Mouse (Mus musculus) midbrain, embryonic 12.5 days (tissue): ENCODE results near the gene Fam57a. TPM values are rescaled to one million over a fixed set of nuclear protein-coding genes. Genes with fewer than 3 reads are reported as not detected.
A peak's percentile ranks its signal among the peaks of the same experiment; 100 is the strongest.

Experiments used
- ATAC-seq: fragments of 200-750 bp; cut with Nextera tagmentation; 2 replicates; pipeline ENCODE4 v1.8.0; 2017; ENCODE audit warnings: low read depth, moderate TSS enrichment, moderate library complexity; ENCODE audit not compliant: low FRiP score
- H3K27ac ChIP-seq: fragments of 300-500 bp; sonication (generic); replicated peaks from 2 replicates; pipeline ENCODE4 v1.5.1; 2016; ENCODE audit warnings: mild to moderate bottlenecking
- H3K27me3 ChIP-seq: fragments of 300-500 bp; sonication (generic); 2 replicates; pipeline ENCODE4 v1.6.1; 2016; ENCODE audit warnings: mild to moderate bottlenecking
- H3K36me3 ChIP-seq: fragments of 300-500 bp; sonication (generic); 2 replicates; pipeline ENCODE4 v1.6.1; 2016
- H3K4me1 ChIP-seq: fragments of 300-500 bp; sonication (generic); 2 replicates; pipeline ENCODE4 v1.6.1; 2016
- H3K4me2 ChIP-seq: fragments of 300-500 bp; sonication (generic); replicated peaks from 2 replicates; pipeline ENCODE4 v1.6.1; 2016; ENCODE audit warnings: mild to moderate bottlenecking, moderate library complexity
- H3K4me3 ChIP-seq: fragments of 300-500 bp; sonication (generic); 2 replicates; pipeline ENCODE4 v1.5.1; 2016; ENCODE audit warnings: mild to moderate bottlenecking
- H3K9ac ChIP-seq: fragments of 300-500 bp; sonication (generic); replicated peaks from 2 replicates; pipeline ENCODE4 v1.6.1; 2016; ENCODE audit warnings: mild to moderate bottlenecking, moderate library complexity
- H3K9me3 ChIP-seq: fragments of 300-500 bp; sonication (generic); 2 replicates; pipeline ENCODE4 v1.6.1; 2016; ENCODE audit warnings: mild to moderate bottlenecking
- WGBS: fragments of 180-500 bp; shearing (Covaris S2); methylation state at CpG from one replicate; pipeline ENCODE4 v1.1.7; 2016; 5-methylcytosine and 5-hydroxymethylcytosine counted together
- polyA plus RNA-seq: library from polyadenylated mRNA; unstranded; fragments of >200 nt; fragmentation: Nextera tagmentation; extraction: Ambion mirVana; gene quantifications from 2 replicates; pipeline ENCODE4 v1.2.1, GENCODE M21; 2016

The Fam57a gene
- polyA plus RNA-seq, 1 experiment from 2014 or later: 25.4 TPM

- peaks cover 27% of the 10 kb centered on the region for H3K4me1 ChIP-seq
- H3K4me3 ChIP-seq: no peak overlapping the region
- H3K27me3 ChIP-seq: no peaks in the 10 kb centered on the region
- H3K36me3 ChIP-seq: peaks cover 23% of the 10 kb centered on the region
- peak overlapping the region; percentile 1; the same call in 1 of the 2 replicates for H3K27ac ChIP-seq
- H3K9me3 ChIP-seq: no peaks in the 10 kb centered on the region
- no peak for ATAC-seq
- 78% methylated on average over 4 of the region's 4 CpGs for WGBS
- no peak overlapping the region for H3K9ac ChIP-seq
- H3K4me2 ChIP-seq: no peak overlapping the region
Measured at GRCm38 (mm10) chr11:76255431-76256001, 76.0 kb downstream of the Fam57a start.

DNA sequence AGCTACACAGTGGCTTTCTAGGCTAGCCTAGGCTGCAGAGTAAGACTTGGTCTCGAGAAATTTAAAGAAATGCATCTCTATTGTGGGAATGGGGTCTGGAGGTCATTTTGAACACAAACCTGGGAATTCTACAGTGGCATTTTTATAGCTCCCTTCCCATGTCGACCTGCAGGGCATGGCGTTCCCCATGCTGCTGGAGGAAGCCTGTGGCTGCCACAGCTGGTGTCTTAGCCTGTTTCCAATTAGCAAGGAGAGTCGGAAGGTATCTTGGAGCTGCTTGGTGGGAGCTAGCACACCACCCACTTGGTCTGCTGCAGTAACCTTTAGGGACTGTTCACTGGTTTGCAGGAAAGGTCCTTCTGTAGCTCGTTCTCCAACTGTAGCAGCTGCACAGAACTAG, 76.7 kb downstream of the Fam57a start:
- peaks cover 19% of the 10 kb centered on the region; the same call in 1 of the 2 replicates for H3K36me3 ChIP-seq
- no peak overlapping the region for H3K4me2 ChIP-seq
- 0 out of 2 replicates have a peak overlapping the region, but pooled peaks have one; percentile 1 for H3K27ac ChIP-seq
- no peaks in the 10 kb centered on the region for H3K27me3 ChIP-seq
- H3K9me3 ChIP-seq: no peaks in the 10 kb centered on the region
- peaks cover 34% of the 10 kb centered on the region for H3K4me1 ChIP-seq
- WGBS: 58% methylated on average over 5 of the region's 5 CpGs
- no peak overlapping the region for H3K9ac ChIP-seq
- no peak for ATAC-seq
- H3K4me3 ChIP-seq: no peak overlapping the region

DNA sequence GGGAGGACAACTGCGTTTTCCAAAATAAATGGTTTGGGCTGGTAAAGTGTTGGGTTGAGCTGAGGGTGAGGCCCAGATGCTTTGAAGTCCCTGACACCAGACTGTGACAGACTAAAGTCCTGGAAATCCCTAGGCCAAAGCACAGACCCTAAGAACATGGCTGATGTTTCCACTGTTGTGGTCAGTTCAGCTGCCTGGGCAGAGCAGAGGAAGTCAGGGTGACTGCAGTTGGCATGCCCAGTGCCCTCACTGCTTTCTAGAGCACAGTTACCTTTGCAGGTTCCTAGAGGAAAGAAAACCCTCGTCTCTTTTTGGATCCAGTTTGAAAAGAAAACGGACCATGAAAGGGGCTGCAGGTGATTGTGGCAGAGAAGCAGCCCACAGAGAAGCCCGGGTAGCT, 77.9 kb downstream of the Fam57a start:
- Histone ChIP-seq H3K4me2 (no peak overlapping the region), H3K4me1 (peaks cover 46% of the 10 kb centered on the region), H3K4me3 (no peak overlapping the region), H3K9ac (no peak overlapping the region), H3K36me3 (peaks cover 19% of the 10 kb centered on the region; the same call in 1 of the 2 replicates), H3K27me3 (peaks cover 4% of the 10 kb centered on the region; the same call in 1 of the 2 replicates), H3K9me3 (no peaks in the 10 kb centered on the region), H3K27ac (no peak overlapping the region)
- WGBS: 83% methylated on average over 4 of the region's 4 CpGs
- ATAC-seq: no peak

DNA sequence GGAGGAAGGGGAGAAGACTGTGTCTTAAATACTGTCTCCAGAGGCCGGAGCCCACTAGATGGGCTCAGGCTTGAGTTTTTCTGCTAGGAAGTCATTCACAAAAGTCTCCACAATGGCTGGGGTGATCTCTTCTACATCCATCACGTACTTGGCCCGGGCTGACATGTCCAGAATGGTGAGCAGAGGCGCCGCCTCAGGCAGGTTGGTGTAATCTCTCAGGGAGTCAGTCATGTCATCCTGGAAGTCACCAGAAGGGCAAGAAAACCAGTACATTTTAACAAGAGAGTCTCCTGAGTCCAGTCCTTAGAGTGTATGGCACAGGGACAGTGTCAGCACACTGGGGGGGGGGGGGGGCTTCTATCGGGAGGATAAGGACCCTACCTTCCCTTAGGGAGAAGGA, 79.0 kb downstream of the Fam57a start:
- Histone ChIP-seq H3K9ac (no peak overlapping the region), H3K9me3 (no peaks in the 10 kb centered on the region), H3K27ac (no peak overlapping the region), H3K4me2 (no peak overlapping the region), H3K36me3 (peaks cover 19% of the 10 kb centered on the region; the same call in 1 of the 2 replicates), H3K4me3 (no peak overlapping the region), H3K27me3 (peaks cover 4% of the 10 kb centered on the region; the same call in 1 of the 2 replicates), H3K4me1 (peaks cover 53% of the 10 kb centered on the region)
- 82% methylated on average over 5 of the region's 6 CpGs for WGBS
- ATAC-seq: no peak

GRCm38 (mm10) chr11:76260208-76261050, 81.0 kb downstream of the Fam57a start:
- ATAC-seq: peak; percentile 27
- peak overlapping the region; percentile 81 for H3K27ac ChIP-seq
- peaks cover 9% of the 10 kb centered on the region for H3K27me3 ChIP-seq
- no peak overlapping the region for H3K4me3 ChIP-seq
- H3K4me2 ChIP-seq: peak overlapping the region; percentile 9; the same call in 1 of the 2 replicates
- no peaks in the 10 kb centered on the region for H3K9me3 ChIP-seq
- WGBS: 31% methylated on average over 10 of the region's 10 CpGs
- peaks cover 50% of the 10 kb centered on the region for H3K4me1 ChIP-seq
- H3K36me3 ChIP-seq: peaks cover 16% of the 10 kb centered on the region; the same call in 1 of the 2 replicates
- H3K9ac ChIP-seq: peak overlapping the region; percentile 47

- Histone ChIP-seq H3K9ac (no peak overlapping the region), H3K4me2 (no peak overlapping the region), H3K27ac (peak overlapping the region; percentile 81), H3K27me3 (peaks cover 12% of the 10 kb centered on the region), H3K4me3 (no peak overlapping the region), H3K4me1 (peaks cover 49% of the 10 kb centered on the region), H3K36me3 (peaks cover 16% of the 10 kb centered on the region; the same call in 1 of the 2 replicates), H3K9me3 (no peaks in the 10 kb centered on the region)
- ATAC-seq: no peak
- WGBS: 68% methylated on average over 12 of the region's 12 CpGs
Measured at GRCm38 (mm10) chr11:76261224-76261623, 81.8 kb downstream of the Fam57a start.

- peak overlapping the region; percentile 40 for H3K4me2 ChIP-seq
- ATAC-seq: peak; percentile 57
- H3K9ac ChIP-seq: peak overlapping the region; percentile 49; the same call in 1 of the 2 replicates
- H3K4me3 ChIP-seq: no peak overlapping the region
- 4% methylated on average over 19 of the region's 19 CpGs for WGBS
- no peaks in the 10 kb centered on the region for H3K9me3 ChIP-seq
- H3K27me3 ChIP-seq: peaks cover 14% of the 10 kb centered on the region
- peaks cover 9% of the 10 kb centered on the region; the same call in 1 of the 2 replicates for H3K36me3 ChIP-seq
- H3K27ac ChIP-seq: peak overlapping the region; percentile 81
- H3K4me1 ChIP-seq: peaks cover 63% of the 10 kb centered on the region
Measured at GRCm38 (mm10) chr11:76262611-76263351, 83.3 kb downstream of the Fam57a start.

Other genes with a start within 250 kb of the Fam57a start
- 0.84 and 0.93 TPM in 2 replicates for gene Rph3al, start 241.2 kb upstream of the Fam57a start, polyA plus RNA-seq
- gene 1700016K19Rik, start 179.8 kb upstream of the Fam57a start, polyA plus RNA-seq: 0.40 and 1.1 TPM in 2 replicates
- 13.0 and 14.4 TPM in 2 replicates for gene Rflnb, start 151.9 kb upstream of the Fam57a start, polyA plus RNA-seq
- gene Vps53, start within 50 bp of the Fam57a start, polyA plus RNA-seq: 49.7 and 52.8 TPM in 2 replicates
- 0.88 TPM in 1 of 2 replicates, not detected in the other for gene Dbil5, start 37.9 kb downstream of the Fam57a start, polyA plus RNA-seq
- 26.2 and 33.1 TPM in 2 replicates for gene Gemin4, start 38.0 kb downstream of the Fam57a start, polyA plus RNA-seq
- 16.4 and 17.7 TPM in 2 replicates for gene Mrm3, start 64.0 kb downstream of the Fam57a start, polyA plus RNA-seq
- 113 and 116 TPM in 2 replicates for gene Glod4, start 64.1 kb downstream of the Fam57a start, polyA plus RNA-seq
- 56.9 and 69.4 TPM in 2 replicates for gene Nxn, start 219.5 kb downstream of the Fam57a start, polyA plus RNA-seq
- gene Timm22, start 227.3 kb downstream of the Fam57a start, polyA plus RNA-seq: 98.8 and 113 TPM in 2 replicates